Mouse (Mus musculus) limb, embryonic 11.5 days (tissue): ENCODE data around the gene Erp44. TPM values are rescaled to one million over a fixed set of nuclear protein-coding genes. Genes with fewer than 3 reads are reported as not detected.

Source experiments
- ATAC-seq: fragments of 200-750 bp; cut with Nextera tagmentation; 2 replicates; pipeline ENCODE4 v1.8.0; 2017; ENCODE audit warnings: low read depth; ENCODE audit not compliant: insufficient number of reproducible peaks, low FRiP score, low TSS enrichment
- DNase-seq: peaks from one replicate; pipeline ENCODE4 v3.0.0-alpha.2; 2015; ENCODE audit warnings: low spot score
- H3K27ac ChIP-seq: fragments of 300-500 bp; sonication (generic); replicated peaks from 2 replicates; pipeline ENCODE4 v1.5.1; 2014; ENCODE audit warnings: low read depth, mild to moderate bottlenecking, low read length
- H3K27me3 ChIP-seq: fragments of 300-500 bp; sonication (generic); 2 replicates; pipeline ENCODE4 v1.6.1; 2014; ENCODE audit warnings: mild to moderate bottlenecking, low read length, mixed read lengths; ENCODE audit not compliant: control insufficient read depth, insufficient read depth
- H3K36me3 ChIP-seq: fragments of 300-500 bp; sonication (generic); 2 replicates; pipeline ENCODE4 v1.6.1; 2014; ENCODE audit warnings: mild to moderate bottlenecking, low read length, moderate library complexity, mixed read lengths; ENCODE audit not compliant: control insufficient read depth, insufficient read depth
- H3K4me1 ChIP-seq: fragments of 300-500 bp; sonication (generic); 2 replicates; pipeline ENCODE4 v1.6.1; 2014; ENCODE audit warnings: low read length, mixed read lengths; ENCODE audit not compliant: control insufficient read depth, insufficient read depth
- H3K4me2 ChIP-seq: fragments of 300-500 bp; sonication (generic); 2 replicates; pipeline ENCODE4 v1.6.1; 2014; ENCODE audit warnings: low read depth, mild to moderate bottlenecking, moderate library complexity; ENCODE audit not compliant: severe bottlenecking
- H3K4me3 ChIP-seq: fragments of 300-500 bp; sonication (generic); 2 replicates; pipeline ENCODE4 v1.5.1; 2014; ENCODE audit warnings: low read depth, low read length
- H3K9ac ChIP-seq: fragments of 300-500 bp; sonication (generic); 2 replicates; pipeline ENCODE4 v1.6.1; 2014; ENCODE audit warnings: mild to moderate bottlenecking, low read length
- H3K9me3 ChIP-seq: fragments of 300-500 bp; sonication (generic); 2 replicates; pipeline ENCODE4 v1.6.1; 2016; ENCODE audit warnings: low read length; ENCODE audit not compliant: control insufficient read depth
- WGBS: fragments of 180-500 bp; shearing (Covaris S2); extraction: QIAGEN DNeasy Blood & Tissue Kit; methylation state at CpG from one replicate; pipeline ENCODE4 v1.1.7; 2014; 5-methylcytosine and 5-hydroxymethylcytosine counted together
- polyA plus RNA-seq: library from polyadenylated mRNA; unstranded; fragments of >200 nt; fragmentation: Nextera tagmentation; extraction: Ambion mirVana; gene quantifications from 2 replicates; pipeline ENCODE4 v1.2.1, GENCODE M21; 2014

The Erp44 gene
- 64.4 and 65.4 TPM in 2 replicates for polyA plus RNA-seq

DNA sequence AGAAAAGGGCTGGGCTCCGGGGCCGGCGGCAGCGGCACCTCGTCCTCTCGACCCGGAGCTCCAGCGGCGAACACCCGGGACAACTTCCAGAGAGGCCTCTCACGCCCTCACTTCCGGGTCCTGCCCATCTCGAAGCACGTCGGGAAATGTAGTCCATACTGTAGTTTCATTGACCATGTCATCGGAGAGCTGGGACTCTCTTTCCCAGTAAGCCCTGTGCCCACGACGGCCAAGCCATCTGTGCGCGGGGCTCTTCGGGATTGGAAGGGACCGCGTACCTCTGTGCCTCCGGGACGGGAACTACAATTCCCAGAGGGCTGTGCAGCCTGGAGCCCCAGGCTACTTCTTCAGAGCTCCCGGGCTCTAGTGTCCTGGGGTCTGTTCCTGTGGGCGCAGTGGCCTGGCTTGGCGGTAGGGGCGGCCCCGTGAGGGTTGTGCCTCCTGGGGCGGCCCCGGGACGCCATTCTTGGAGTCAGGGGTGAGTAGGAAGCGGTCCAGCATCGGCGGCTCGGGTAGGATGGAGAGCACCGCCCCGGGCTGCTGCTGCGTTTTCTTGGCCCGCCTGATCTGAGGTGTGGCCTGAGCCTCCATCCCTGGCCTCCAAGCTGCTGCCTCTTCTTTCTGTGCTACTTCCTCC lies at the start of gene Erp44, which contains the start of gene Invs:
Gene Erp44, minus strand, starts transcription at position 61 of the 637 bp plus-strand sequence.
Gene Invs, plus strand, starts transcription at position 263 of the 637 bp plus-strand sequence.
- WGBS = 0% methylated on average over 41 of the region's 41 CpGs
- peak; percentile 94 for DNase-seq
- peak within 1 kb of the TSS; percentile 97 for H3K4me3 ChIP-seq
- peaks cover 5% of the 10 kb centered on the region; the same call in 1 of the 2 replicates for H3K4me1 ChIP-seq
- no peaks in the 10 kb centered on the region for H3K27me3 ChIP-seq
- H3K9ac ChIP-seq = peak within 1 kb of the TSS; percentile 92
- H3K36me3 ChIP-seq = no peaks in the 10 kb centered on the region
- H3K4me2 ChIP-seq = peak within 1 kb of the TSS; percentile 76
- no peaks in the 10 kb centered on the region for H3K9me3 ChIP-seq
- H3K27ac ChIP-seq = no peak within 1 kb of the TSS; the same call in 1 of the 2 replicates
- ATAC-seq = peak; percentile 100

GRCm38 (mm10) chr4:48328042-48328441 lies 48.7 kb upstream of the Erp44 start:
- no peaks in the 10 kb centered on the region for H3K27me3 ChIP-seq
- H3K9me3 ChIP-seq = no peaks in the 10 kb centered on the region
- DNase-seq = no peak
- H3K4me3 ChIP-seq = no peak overlapping the region
- WGBS = 63% methylated on average over 2 of the region's 2 CpGs
- ATAC-seq = no peak
- H3K4me2 ChIP-seq = no peak overlapping the region
- H3K4me1 ChIP-seq = no peaks in the 10 kb centered on the region
- no peak overlapping the region for H3K9ac ChIP-seq
- no peak overlapping the region for H3K27ac ChIP-seq
- no peaks in the 10 kb centered on the region for H3K36me3 ChIP-seq

GRCm38 (mm10) chr4:48327192-48327591 lies 47.8 kb upstream of the Erp44 start:
- Histone ChIP-seq H3K4me3 (no peak overlapping the region), H3K9ac (no peak overlapping the region), H3K27me3 (no peaks in the 10 kb centered on the region), H3K4me2 (no peak overlapping the region), H3K36me3 (no peaks in the 10 kb centered on the region), H3K9me3 (no peaks in the 10 kb centered on the region), H3K4me1 (no peaks in the 10 kb centered on the region), H3K27ac (no peak overlapping the region)
- DNase-seq (no peak), ATAC-seq (no peak)

- H3K27me3 ChIP-seq = no peaks in the 10 kb centered on the region
- ATAC-seq (no peak), DNase-seq (no peak)
- H3K4me1 ChIP-seq = no peaks in the 10 kb centered on the region
- H3K4me2 ChIP-seq = no peak overlapping the region
- H3K36me3 ChIP-seq = no peaks in the 10 kb centered on the region
- WGBS = 67% methylated on average over 1 of the region's 1 CpGs
- H3K9ac ChIP-seq = no peak overlapping the region
- H3K9me3 ChIP-seq = no peaks in the 10 kb centered on the region
- no peak overlapping the region for H3K27ac ChIP-seq
- no peak overlapping the region for H3K4me3 ChIP-seq
Observed at GRCm38 (mm10) chr4:48322095-48322494, 42.7 kb upstream of the Erp44 start.

GRCm38 (mm10) chr4:48321276-48321675 lies 41.9 kb upstream of the Erp44 start:
- Histone ChIP-seq H3K4me2 (no peak overlapping the region), H3K4me1 (no peaks in the 10 kb centered on the region), H3K4me3 (no peak overlapping the region), H3K36me3 (no peaks in the 10 kb centered on the region), H3K27me3 (no peaks in the 10 kb centered on the region), H3K9me3 (no peaks in the 10 kb centered on the region), H3K27ac (no peak overlapping the region), H3K9ac (no peak overlapping the region)
- DNase-seq (no peak), ATAC-seq (no peak)
- 92% methylated on average over 1 of the region's 1 CpGs for WGBS

- H3K27ac ChIP-seq = no peak overlapping the region
- no peaks in the 10 kb centered on the region for H3K4me1 ChIP-seq
- no peak overlapping the region for H3K4me3 ChIP-seq
- WGBS = 90% methylated on average over 3 of the region's 3 CpGs
- no peaks in the 10 kb centered on the region for H3K9me3 ChIP-seq
- ATAC-seq (no peak), DNase-seq (no peak)
- H3K9ac ChIP-seq = no peak overlapping the region
- H3K36me3 ChIP-seq = no peaks in the 10 kb centered on the region
- no peaks in the 10 kb centered on the region for H3K27me3 ChIP-seq
- no peak overlapping the region for H3K4me2 ChIP-seq
Observed at GRCm38 (mm10) chr4:48316036-48316435, 36.7 kb upstream of the Erp44 start.

GRCm38 (mm10) chr4:48314814-48315213 lies 35.5 kb upstream of the Erp44 start:
- WGBS = 77% methylated on average over 3 of the region's 3 CpGs

GRCm38 (mm10) chr4:48287086-48287757 lies 7.9 kb upstream of the Erp44 start:
- DNase-seq (no peak), ATAC-seq (no peak)
- Histone ChIP-seq H3K9ac (no peak overlapping the region), H3K36me3 (no peaks in the 10 kb centered on the region), H3K9me3 (no peaks in the 10 kb centered on the region; the same call in 1 of the 2 replicates), H3K4me3 (no peak overlapping the region), H3K4me2 (no peak overlapping the region), H3K27me3 (no peaks in the 10 kb centered on the region), H3K4me1 (no peaks in the 10 kb centered on the region), H3K27ac (no peak overlapping the region)
- WGBS = 86% methylated on average over 5 of the region's 5 CpGs

More at GRCm38 (mm10) chr4:48314814-48315213, 35.5 kb upstream of the Erp44 start:
- Histone ChIP-seq H3K9ac (no peak overlapping the region), H3K4me3 (no peak overlapping the region), H3K27me3 (no peaks in the 10 kb centered on the region), H3K4me2 (no peak overlapping the region), H3K36me3 (no peaks in the 10 kb centered on the region), H3K4me1 (no peaks in the 10 kb centered on the region), H3K27ac (no peak overlapping the region), H3K9me3 (no peaks in the 10 kb centered on the region)
- DNase-seq (no peak), ATAC-seq (no peak)
